Mouse (Mus musculus) forebrain, embryonic 13.5 days (tissue): ENCODE data around the gene Prr14. TPM values are rescaled to one million over a fixed set of nuclear protein-coding genes. Genes with fewer than 3 reads are reported as not detected.

Experiments used
- ATAC-seq: fragments of 200-750 bp; cut with Nextera tagmentation; 2 replicates; pipeline ENCODE4 v1.8.0; 2017
- H3K27ac ChIP-seq: fragments of 300-500 bp; sonication (generic); 2 replicates; pipeline ENCODE4 v1.5.1; 2015; ENCODE audit warnings: inconsistent platforms, mild to moderate bottlenecking, moderate library complexity
- H3K27me3 ChIP-seq: fragments of 300-500 bp; sonication (generic); 2 replicates; pipeline ENCODE4 v1.6.1; 2015; ENCODE audit warnings: mild to moderate bottlenecking, inconsistent platforms
- H3K36me3 ChIP-seq: fragments of 300-500 bp; sonication (generic); 2 replicates; pipeline ENCODE4 v1.6.1; 2015; ENCODE audit warnings: mild to moderate bottlenecking, inconsistent platforms; ENCODE audit not compliant: poor library complexity, severe bottlenecking
- H3K4me1 ChIP-seq: fragments of 300-500 bp; sonication (generic); 2 replicates; pipeline ENCODE4 v1.6.1; 2015; ENCODE audit warnings: inconsistent platforms
- H3K4me2 ChIP-seq: fragments of 300-500 bp; sonication (generic); 2 replicates; pipeline ENCODE4 v1.6.1; 2015; ENCODE audit warnings: inconsistent platforms, mild to moderate bottlenecking, moderate library complexity
- H3K4me3 ChIP-seq: fragments of 300-500 bp; sonication (generic); 2 replicates; pipeline ENCODE4 v1.5.1; 2015; ENCODE audit warnings: mild to moderate bottlenecking, inconsistent platforms
- H3K9ac ChIP-seq: fragments of 300-500 bp; sonication (generic); 2 replicates; pipeline ENCODE4 v1.6.1; 2015; ENCODE audit warnings: mild to moderate bottlenecking, inconsistent platforms
- H3K9me3 ChIP-seq: fragments of 300-500 bp; sonication (generic); replicated peaks from 2 replicates; pipeline ENCODE4 v1.6.1; 2016; ENCODE audit warnings: inconsistent platforms
- WGBS: fragments of 180-500 bp; shearing (Covaris S2); methylation state at CpG from one replicate; pipeline ENCODE4 v1.1.7; 2015; 5-methylcytosine and 5-hydroxymethylcytosine counted together
- microRNA-seq: library from miRNA; unstranded; fragments of <30 nt; microRNA quantifications from one replicate; pipeline ENCODE4, GENCODE M21; 2016
- polyA plus RNA-seq: library from polyadenylated mRNA; unstranded; fragments of >200 nt; fragmentation: Nextera tagmentation; extraction: Ambion mirVana; gene quantifications from 2 replicates; pipeline ENCODE4 v1.2.1, GENCODE M21; 2015

Prr14 gene
- polyA plus RNA-seq, 1 experiment from 2014 or later = 51.0 TPM

DNA sequence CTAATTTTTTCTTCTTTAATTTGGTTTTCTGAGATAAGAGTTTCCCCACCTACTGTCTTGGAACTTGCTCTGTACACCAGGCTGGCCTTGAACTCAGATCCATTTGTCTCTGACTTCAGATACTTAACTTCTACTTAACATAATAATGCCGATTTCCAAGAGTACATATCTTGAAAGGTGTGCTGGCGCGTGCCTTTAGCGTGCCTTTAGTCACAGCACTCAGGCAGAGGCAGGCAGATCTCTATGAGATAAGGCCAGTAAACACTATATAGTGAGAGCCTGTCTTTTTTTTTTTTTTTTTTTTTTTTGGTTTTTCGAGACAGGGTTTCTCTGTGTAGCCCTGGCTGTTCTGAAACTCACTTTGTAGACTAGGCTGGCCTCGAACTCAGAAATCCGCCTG, 56.9 kb downstream of the Prr14 start:
- H3K36me3 ChIP-seq = peaks cover 65% of the 10 kb centered on the region
- WGBS = 94% methylated on average over 7 of the region's 7 CpGs
- no peak overlapping the region for H3K4me3 ChIP-seq

DNA sequence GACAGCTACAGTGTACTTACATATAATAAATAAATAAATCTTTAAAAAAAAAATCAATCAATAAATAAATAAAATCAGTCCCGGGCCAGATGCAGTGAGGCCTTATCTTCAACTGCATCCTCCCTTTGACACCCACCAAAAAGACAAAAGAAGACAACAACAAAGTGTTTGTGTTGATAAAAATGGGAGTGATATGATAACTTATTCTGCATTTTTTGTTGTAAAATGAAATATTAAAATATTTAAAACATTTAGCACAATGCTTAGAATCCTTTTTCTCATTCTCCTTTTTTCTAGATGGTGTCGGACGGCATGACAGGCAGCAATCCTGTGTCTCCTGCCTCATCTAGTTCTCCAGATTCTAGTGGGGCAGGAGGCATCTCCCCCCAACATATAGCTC, 59.9 kb downstream of the Prr14 start, which contains the start of gene Gm42715:
TSS of gene Gm42715 (plus strand) at position 301 of the 400 bp plus-strand sequence.
- Histone ChIP-seq H3K4me1 (no peaks in the 10 kb centered on the region), H3K9ac (no peak within 1 kb of the TSS), H3K36me3 (peaks cover 93% of the 10 kb centered on the region), H3K27me3 (no peaks in the 10 kb centered on the region), H3K9me3 (no peaks in the 10 kb centered on the region), H3K4me2 (no peak within 1 kb of the TSS), H3K4me3 (no peak within 1 kb of the TSS), H3K27ac (no peak within 1 kb of the TSS)
- no peak for ATAC-seq
- 93% methylated on average over 3 of the region's 3 CpGs for WGBS

More for the DNA sequence above, 56.9 kb downstream of the Prr14 start:
- Histone ChIP-seq H3K9ac (no peak overlapping the region), H3K4me2 (no peak overlapping the region), H3K27ac (no peak overlapping the region), H3K27me3 (no peaks in the 10 kb centered on the region), H3K9me3 (no peaks in the 10 kb centered on the region), H3K4me1 (peaks cover 15% of the 10 kb centered on the region)
- no peak for ATAC-seq

Small RNAs within 50 kb of the gene (microRNA-seq; reads per million reads assigned to microRNA genes)
- gene Gm47278 (not detected), gene Mir7060 (not detected)

Other genes starting within 250 kb of the Prr14 start
- 68.9 and 73.1 TPM in 2 replicates for gene Zfp553, start 226.6 kb upstream of the Prr14 start, polyA plus RNA-seq
- gene Sept1, start 226.5 kb upstream of the Prr14 start, polyA plus RNA-seq = 31.8 and 33.4 TPM in 2 replicates
- 53.9 and 54.2 TPM in 2 replicates for gene Zfp771, start 215.3 kb upstream of the Prr14 start, polyA plus RNA-seq
- gene Dctpp1, start 198.9 kb upstream of the Prr14 start, polyA plus RNA-seq = 224 and 229 TPM in 2 replicates
- gene Sephs2, start 185.6 kb upstream of the Prr14 start, polyA plus RNA-seq = 51.1 and 53.2 TPM in 2 replicates
- gene Itgal, start 163.4 kb upstream of the Prr14 start, polyA plus RNA-seq = 0.19 and 0.26 TPM in 2 replicates
- 11.8 and 12.6 TPM in 2 replicates for gene Zfp768, start 114.0 kb upstream of the Prr14 start, polyA plus RNA-seq
- 6.4 and 8.6 TPM in 2 replicates for gene Zfp747, start 83.6 kb upstream of the Prr14 start, polyA plus RNA-seq
- 5.3 and 5.5 TPM in 2 replicates for gene 9130019O22Rik, start 72.4 kb upstream of the Prr14 start, polyA plus RNA-seq
- gene E430018J23Rik, start 66.0 kb upstream of the Prr14 start, polyA plus RNA-seq = 6.0 and 7.2 TPM in 2 replicates
- gene Zfp764, start 52.8 kb upstream of the Prr14 start, polyA plus RNA-seq = 4.3 and 5.4 TPM in 2 replicates
- gene Zfp688, start 37.5 kb upstream of the Prr14 start, polyA plus RNA-seq = 30.3 and 36.2 TPM in 2 replicates
- gene Zfp689, start 10.5 kb upstream of the Prr14 start, polyA plus RNA-seq = 16.6 and 17.4 TPM in 2 replicates
- 11.2 and 11.9 TPM in 2 replicates for gene Fbrs, start 19.6 kb downstream of the Prr14 start, polyA plus RNA-seq
- gene Srcap, start 52.4 kb downstream of the Prr14 start, polyA plus RNA-seq = 50.3 and 55.2 TPM in 2 replicates
- gene Gm42715, start 60.0 kb downstream of the Prr14 start, polyA plus RNA-seq = 19.5 and 21.2 TPM in 2 replicates
- gene Tmem265, start 101.8 kb downstream of the Prr14 start, polyA plus RNA-seq = 5.0 and 5.7 TPM in 2 replicates
- 58.6 and 63.4 TPM in 2 replicates for gene Phkg2, start 113.7 kb downstream of the Prr14 start, polyA plus RNA-seq
- 13.8 and 15.6 TPM in 2 replicates for gene Ccdc189, start 129.0 kb downstream of the Prr14 start, polyA plus RNA-seq
- 43.1 and 51.9 TPM in 2 replicates for gene Rnf40, start 129.2 kb downstream of the Prr14 start, polyA plus RNA-seq
- gene Zfp629, start 156.2 kb downstream of the Prr14 start, polyA plus RNA-seq = 18.6 and 22.0 TPM in 2 replicates
- 36.6 and 40.8 TPM in 2 replicates for gene Bcl7c, start 249.3 kb downstream of the Prr14 start, polyA plus RNA-seq